Mouse (Mus musculus): ENCODE measurements at regions not wholly inside any gene's neighbourhood (a gene's known extent, or its start where the extent isn't known, plus 50 kb on each side); places are given as distances from the start of the nearest gene placed in this dataset.

GRCm38 (mm10) chr6:127392799-127393172 is 53.9 kb upstream of the Parp11 start:
- TF ChIP-seq CTCF (IDR thresholded peaks at IDR 0.05; ENCODE audit: extremely low read depth, insufficient read length, insufficient replicate concordance, low read depth, low read length) (no peak), POLR2A (IDR thresholded peaks at IDR 0.05; ENCODE audit: low read depth, low read length) (no peak)

All from small intestine, adult 2 months (tissue).